Mouse (Mus musculus) G1E (cell line): ENCODE data around the gene Ivl.

Experiments used
- CTCF ChIP-seq: IDR thresholded peaks from 2 replicates; pipeline ENCODE4 v1.5.1; 2012; ENCODE audit warnings: low read depth, low read length, inconsistent platforms, mixed read lengths
- GATA1 ChIP-seq: IDR thresholded peaks from 2 replicates; pipeline ENCODE4 v1.6.1; 2012; ENCODE audit warnings: borderline replicate concordance, low read length, inconsistent platforms, mixed read lengths
- GATA2 ChIP-seq: IDR thresholded peaks from 2 replicates; pipeline ENCODE4 v1.6.1; 2012; ENCODE audit warnings: low read depth, low read length, inconsistent platforms, borderline replicate concordance
- TAL1 ChIP-seq: conservative IDR thresholded peaks from 2 replicates; pipeline ENCODE4 v1.6.1; 2012; ENCODE audit warnings: low read depth, low read length, inconsistent platforms, mixed read lengths

GRCm38 (mm10) chr3:92572514-92573155, 900 bp downstream of the Ivl start:
- TF ChIP-seq CTCF (no peak), TAL1 (no peak), GATA1 (no peak), GATA2 (no peak)
